Mouse (Mus musculus): ENCODE data around the gene Btbd9.
A peak's percentile ranks its signal among the peaks of the same experiment; 100 is the strongest.
"Not testable (repeated sequence)": the region's sequence is repeated elsewhere in the genome, so short reads cannot be mapped to it uniquely, and the experiment has no call there.

Btbd9 gene

GRCm38 (mm10) chr17:30575941-30576773 lies at the start of gene Btbd9:
Gene Btbd9 (minus strand): TSS chr17:30576488.
- peak; percentile 95 for DNase-seq (ENCODE audit: low read depth, low spot score)

GRCm38 (mm10) chr17:30624132-30624531 lies 47.8 kb upstream of the Btbd9 start, which contains the start of gene Dnah8:
Gene Dnah8 (plus strand): TSS chr17:30624354.
- DNase-seq (ENCODE audit: low read depth, low spot score) = not testable (repeated sequence)

- DNase-seq (ENCODE audit: low read depth, low spot score) = no peak
Observed at GRCm38 (mm10) chr17:30623200-30623599, 46.9 kb upstream of the Btbd9 start.

- DNase-seq (ENCODE audit: low read depth, low spot score) = no peak
Observed at GRCm38 (mm10) chr17:30621450-30621849, 45.2 kb upstream of the Btbd9 start.

DNA sequence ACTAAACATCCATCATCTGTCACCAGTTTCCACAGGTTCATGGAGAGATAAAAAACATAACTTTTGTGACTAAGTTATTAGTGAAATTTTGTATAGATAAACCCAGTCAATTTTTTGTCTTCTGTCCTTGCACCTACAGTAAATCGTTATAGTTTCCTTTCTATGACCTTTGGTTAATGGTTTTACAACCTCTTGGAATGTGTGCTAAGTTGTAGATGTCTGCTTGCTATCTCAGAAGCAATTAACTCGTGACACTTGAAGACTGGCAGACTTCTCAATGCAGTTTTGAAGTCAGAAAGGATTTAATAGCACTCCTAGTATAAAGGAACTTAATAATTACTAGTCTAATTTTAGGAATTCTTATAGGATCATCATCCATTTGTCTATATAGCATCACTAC lies 44.3 kb upstream of the Btbd9 start:
- no peak for DNase-seq (ENCODE audit: low read depth, low spot score)

DNA sequence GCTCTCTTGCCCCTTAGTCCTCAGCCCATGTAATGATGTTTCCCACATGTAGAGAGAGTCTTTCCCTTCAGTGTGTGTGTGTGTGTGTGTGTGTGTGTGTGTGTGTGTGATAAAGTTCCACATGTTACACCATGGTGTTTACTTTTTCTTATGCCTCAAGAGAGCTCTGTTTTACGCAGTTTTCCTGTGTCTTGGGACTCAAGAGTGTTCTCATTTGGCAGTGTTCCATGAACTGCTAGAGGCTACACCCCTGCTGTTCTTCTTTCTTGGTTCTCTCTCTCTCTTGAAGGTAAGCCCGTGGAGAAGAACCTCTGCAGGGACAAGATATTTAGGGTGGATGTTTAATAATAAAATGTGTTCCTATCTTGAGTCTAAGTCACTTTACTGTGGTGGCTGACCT lies 42.9 kb upstream of the Btbd9 start:
- no peak for DNase-seq (ENCODE audit: low read depth, low spot score)

DNA sequence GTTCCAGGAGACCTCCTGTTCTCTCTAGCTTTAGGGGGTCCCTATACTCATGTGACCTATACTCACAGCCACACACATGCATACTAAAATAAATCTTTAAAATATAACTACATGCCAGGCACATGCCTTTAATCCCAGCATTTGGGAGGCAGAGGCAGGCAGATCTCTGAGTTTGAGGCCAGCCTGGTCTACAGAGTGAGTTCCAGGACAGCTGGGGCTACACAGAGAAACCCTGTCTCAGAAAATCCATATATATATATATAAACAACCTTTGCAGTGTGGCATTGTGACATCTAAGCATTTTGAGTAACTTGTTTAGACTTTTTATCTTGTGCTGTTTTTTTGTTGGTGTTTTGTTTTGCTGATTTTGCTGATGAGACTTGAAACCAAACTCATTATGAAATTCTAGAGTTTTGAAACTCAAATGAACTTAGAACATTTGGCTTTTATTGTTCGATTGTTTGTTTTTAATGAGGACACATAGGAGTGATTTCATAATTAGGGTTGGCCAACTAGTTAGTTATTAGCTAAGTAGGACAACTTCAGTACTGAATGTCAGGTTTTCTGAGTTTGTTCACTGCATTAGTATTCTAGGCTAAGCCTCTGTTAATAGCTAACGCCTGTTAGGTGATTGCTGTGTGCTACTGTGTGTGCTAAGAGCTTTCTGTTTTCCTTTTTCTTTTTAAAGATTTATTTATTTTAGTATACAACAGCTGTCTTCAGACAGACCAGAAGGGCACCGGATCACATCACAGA lies 42.0 kb upstream of the Btbd9 start:
- DNase-seq (ENCODE audit: low read depth, low spot score) = no peak

GRCm38 (mm10) chr17:30616203-30616602 lies 39.9 kb upstream of the Btbd9 start:
- DNase-seq (ENCODE audit: low read depth, low spot score) = no peak

DNA sequence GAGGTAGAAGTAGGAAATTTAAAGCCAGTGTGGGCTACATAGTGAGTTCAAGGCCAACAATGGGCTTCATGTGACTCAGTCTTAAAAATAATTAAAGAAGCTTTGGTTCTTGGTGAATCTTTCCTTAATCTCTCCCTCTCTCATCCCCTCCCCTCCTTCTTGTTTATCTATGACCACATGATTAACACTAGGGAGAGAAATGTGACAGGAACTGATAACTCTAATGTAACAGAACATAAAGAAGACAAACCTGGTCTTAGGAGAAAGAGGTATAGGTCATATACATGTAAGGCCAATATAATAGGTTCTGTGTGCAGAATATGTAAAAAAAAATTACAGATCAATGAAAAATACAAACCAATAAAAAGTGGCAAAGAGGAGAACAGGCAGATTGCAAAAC lies 37.1 kb upstream of the Btbd9 start:
- no peak for DNase-seq (ENCODE audit: low read depth, low spot score)

DNA sequence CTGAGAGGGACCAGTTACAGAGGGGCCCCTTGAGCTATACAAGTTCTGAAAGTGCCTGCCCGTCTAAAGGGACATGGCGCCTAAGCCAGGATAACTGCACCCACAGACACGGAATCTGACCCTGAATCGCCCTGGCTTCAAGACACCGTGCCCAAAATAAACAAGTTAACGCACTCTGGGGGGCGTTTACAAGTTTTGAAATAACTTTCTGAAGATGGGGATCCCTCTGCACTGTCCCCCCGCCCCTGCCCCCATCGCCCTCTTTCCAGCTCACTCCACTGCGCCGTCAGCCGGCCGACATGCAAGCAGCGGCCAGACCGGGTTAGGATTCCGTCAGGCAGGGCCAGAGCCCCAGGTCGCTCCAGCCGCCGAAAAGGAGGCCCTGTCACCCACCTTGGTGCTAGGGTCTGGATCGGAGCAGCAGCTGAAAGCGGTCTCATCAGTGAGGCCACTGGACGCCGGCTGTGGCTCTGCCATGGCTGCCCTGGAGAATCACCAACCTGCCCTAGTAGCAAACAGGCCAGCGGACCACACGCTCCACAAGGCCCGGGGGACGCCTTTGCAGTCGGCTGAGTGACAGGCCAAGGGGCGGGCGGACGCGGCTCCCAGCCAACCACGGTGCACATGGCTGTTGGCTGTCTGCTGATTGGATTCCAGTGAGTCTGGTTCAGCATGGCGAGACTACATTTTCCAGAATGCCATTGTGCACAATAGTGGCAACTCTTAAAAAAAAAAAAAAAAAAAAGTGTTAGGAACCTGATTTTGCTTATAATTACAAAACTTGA lies 36.0 kb upstream of the Btbd9 start:
- DNase-seq (ENCODE audit: low read depth, low spot score) = peak; percentile 99

DNA sequence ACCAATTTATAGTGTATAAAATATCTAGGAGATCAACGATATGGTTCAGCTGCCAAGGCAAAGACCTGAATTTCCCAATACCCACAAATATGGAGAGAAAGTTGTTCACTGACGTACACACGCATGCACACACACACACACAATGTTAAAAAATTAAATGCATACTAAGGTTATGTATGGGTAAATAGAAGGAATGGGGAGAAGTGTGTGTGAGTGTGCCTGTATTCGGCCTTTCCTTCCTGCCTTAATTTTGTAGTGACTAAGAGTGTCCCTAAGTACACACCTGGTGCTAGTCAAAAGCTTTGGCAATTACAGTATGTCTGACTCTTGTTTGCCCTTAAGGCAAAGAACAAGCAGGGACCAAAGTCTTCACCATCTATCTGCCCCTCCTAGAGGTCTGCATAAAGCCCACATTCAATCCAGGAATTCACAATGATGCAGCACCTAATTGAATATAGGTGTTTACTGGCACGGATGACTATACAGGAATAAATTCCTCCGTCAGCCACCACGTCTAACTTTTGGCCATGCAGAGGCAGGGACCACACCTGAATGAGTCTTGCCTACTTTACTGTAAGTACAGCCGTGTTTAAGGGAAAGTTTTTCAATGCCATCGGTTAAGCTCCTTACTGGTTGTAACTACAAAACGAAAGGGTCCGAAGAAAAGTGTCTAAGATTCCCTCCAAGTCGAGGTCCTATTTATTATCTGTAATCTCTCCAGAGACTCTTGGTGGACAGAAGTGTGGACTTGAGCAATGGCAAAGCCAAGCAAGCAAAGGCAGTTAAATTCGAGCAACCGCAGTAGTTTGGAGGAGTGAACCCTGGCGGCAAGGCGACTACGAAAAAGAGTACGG lies 35.2 kb upstream of the Btbd9 start:
- DNase-seq (ENCODE audit: low read depth, low spot score) = no peak

DNA sequence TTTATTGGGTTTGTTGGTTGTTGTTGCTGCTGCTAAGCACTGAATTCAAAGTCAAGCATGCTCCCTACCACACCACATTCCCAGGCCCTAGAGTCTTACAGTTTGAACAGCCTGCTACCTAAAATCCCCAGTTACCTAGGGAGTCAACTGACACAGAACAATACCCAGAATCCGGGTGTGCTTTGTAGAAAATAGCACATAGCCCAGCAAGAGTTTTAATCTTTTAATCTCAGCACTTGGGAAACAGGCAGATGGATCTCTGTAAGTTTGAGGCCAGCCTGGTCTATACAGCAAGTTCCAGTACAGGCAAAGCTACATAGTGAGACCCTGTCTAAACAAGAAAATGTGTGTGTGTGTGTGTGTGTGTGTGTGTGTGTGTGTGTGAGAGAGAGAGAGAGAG lies 34.5 kb upstream of the Btbd9 start:
- no peak for DNase-seq (ENCODE audit: low read depth, low spot score)

DNA sequence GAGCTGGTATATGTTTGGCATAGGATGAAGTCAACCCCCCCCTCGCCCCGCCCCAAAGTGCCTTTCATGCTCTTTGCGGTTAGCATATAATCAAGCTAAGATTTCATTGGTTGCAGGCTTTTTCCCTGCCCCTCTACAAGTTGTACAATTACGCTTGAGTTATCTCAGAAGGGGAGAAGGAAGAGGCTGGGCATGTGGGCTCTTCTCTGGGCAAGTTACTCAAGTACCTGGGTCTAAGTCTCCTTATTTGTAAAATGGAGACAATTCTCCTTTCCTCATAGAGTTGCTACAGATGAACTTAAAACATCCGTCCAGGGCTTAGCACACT lies 33.7 kb upstream of the Btbd9 start:
- DNase-seq (ENCODE audit: low read depth, low spot score) = no peak

- DNase-seq (ENCODE audit: low read depth, low spot score) = peak; percentile 68
Observed at GRCm38 (mm10) chr17:30609305-30609979, 33.2 kb upstream of the Btbd9 start.

DNA sequence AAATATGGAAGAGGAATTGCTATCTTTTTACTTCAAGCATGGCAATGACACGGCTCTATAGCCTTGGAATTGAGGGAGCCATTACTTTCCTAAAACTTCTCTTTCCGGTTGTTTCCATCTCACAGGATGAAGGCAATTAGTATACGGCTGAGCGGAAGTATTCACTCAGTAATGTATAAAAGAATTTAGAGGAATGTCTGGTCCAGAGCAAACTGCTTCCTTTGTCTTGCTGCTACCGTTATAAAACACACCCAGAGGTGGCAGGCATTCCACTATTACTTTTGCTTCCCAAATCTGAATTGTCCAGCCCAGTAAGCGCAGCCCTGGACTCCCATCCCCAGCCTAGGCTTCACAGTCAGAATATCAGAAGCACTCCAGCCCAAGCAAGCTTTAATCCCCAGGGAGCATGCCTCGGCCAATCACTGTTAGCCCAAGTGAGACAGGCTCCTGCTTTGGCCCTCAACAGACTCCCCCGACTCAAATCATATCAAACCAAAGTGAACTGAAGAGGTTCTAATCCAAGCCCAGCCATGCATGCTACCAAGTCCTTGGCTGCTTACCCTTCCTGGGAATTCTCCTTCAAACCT lies 31.7 kb upstream of the Btbd9 start:
- no peak for DNase-seq (ENCODE audit: low read depth, low spot score)

DNA sequence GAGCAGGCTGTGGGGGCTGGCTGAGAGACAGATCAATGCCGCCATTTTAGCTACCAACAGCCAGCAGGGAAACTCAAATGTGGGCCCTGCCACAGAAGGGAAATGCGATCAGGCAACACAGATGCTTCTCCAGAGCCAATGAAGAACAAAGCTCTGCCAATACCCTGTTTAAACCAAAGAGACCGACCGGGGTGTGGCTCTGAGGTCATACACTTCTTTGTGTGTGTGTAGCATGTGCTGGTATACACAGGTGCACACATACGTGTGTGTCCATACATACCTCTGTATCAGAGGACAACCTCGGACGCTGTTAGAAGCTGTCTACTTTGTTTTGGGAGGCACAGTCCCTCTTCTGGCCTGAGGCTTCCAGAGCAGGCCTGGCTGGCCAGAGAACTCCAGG lies 31.0 kb upstream of the Btbd9 start:
- no peak for DNase-seq (ENCODE audit: low read depth, low spot score)

DNA sequence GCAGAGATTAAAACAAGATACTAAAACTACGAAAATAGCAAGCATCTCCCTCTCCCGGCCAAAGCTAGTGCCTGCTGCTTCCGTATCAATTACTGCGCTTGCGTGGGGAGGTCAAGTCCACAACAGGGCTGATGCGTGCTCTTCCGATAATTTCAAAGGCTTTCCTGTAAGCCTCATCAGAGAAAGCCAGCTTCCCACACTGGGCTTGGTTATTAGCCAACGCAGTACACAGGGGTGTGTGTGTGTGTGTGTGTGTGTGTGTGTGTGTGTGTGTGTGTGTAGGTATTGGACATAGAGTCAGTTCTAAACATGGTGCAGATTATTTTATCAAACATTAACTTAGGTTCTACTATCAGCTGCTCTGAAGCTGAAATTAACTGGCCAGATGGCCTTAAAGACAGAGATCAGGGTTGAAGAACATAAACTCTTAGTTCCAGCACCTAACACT lies 30.4 kb upstream of the Btbd9 start:
- peak; percentile 20 for DNase-seq (ENCODE audit: low read depth, low spot score)

DNA sequence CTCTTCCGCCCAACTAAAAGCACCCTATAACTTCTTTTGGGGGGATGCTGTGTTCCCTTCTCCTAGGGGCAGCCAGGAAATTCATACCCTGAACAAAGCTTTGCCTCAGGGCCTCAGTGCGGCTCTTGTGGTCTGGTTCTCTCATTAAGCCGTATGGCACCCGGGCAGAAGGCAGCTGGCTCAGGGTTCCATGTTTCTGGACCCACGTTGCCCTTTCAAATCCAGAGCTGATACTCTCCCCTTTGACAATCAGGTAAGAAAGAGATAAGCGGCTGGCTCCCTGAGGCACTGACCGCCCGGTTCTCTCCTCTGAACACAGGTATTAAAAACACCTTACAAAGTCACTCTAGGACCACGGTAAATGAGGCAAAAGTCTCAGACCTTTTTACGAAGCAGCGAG lies 29.9 kb upstream of the Btbd9 start:
- DNase-seq (ENCODE audit: low read depth, low spot score) = no peak

GRCm38 (mm10) chr17:30605001-30605400 lies 28.7 kb upstream of the Btbd9 start:
- no peak for DNase-seq (ENCODE audit: low read depth, low spot score)

DNA sequence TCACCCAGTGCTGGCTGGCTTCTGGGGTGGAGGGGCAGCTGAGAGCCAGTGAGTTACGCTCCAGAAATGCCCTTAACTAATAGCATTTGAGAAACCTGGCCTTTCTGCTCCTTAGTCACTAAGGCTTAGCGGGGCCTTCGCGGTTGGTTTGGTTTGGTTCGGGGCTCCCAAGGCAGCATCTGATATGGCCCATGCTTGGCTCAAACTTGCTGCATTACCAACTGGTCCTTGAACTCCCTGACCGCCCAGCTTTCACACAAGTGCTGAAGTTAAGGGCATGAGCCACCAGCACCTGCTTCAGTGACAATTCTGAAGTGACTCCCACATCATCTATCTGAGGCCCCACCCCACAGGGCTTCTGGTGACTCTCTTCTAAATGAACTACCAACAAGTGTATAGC lies 28.0 kb upstream of the Btbd9 start:
- no peak for DNase-seq (ENCODE audit: low read depth, low spot score)
